Comparison of ENCODE assay signal across 25 mouse cellular contexts in genomic region chr5:75256186-75256585, GRCm38 (mm10).
DNase-seq lines count a peak whose midpoint lies in the region; ATAC-seq lines count a peak whose summit lies in the region.
"Had no signal": no experiment of that assay in that cellular context is flagged by ENCODE, and none has a peak within 500 bp of the region (broad histone marks: within the 10 kb centered on the region; RNA-seq: fewer than 3 reads in every experiment).

No protein-coding gene starts in this region.

- H3K36me3 ChIP-seq in hindbrain, embryonic 12.5 days: no peaks in the 10 kb centered on the region
- no peaks in the 10 kb centered on the region for H3K36me3 ChIP-seq in midbrain, embryonic 16.5 days (ENCODE audit: control insufficient read depth, insufficient read depth, low read length)
- H3K36me3 ChIP-seq: embryonic facial prominence, embryonic 15.5 days; forebrain, embryonic 10.5 days; G1E; heart, embryonic 15.5 days; hindbrain, embryonic 15.5 days had no signal

- H3K4me2 ChIP-seq in hindbrain, embryonic 12.5 days (replicated peaks): no peak overlapping the region
- no peak overlapping the region for H3K4me2 ChIP-seq in midbrain, embryonic 16.5 days (ENCODE audit: low read length)
- H3K4me2 ChIP-seq: embryonic facial prominence, embryonic 15.5 days; heart, embryonic 11.5 days; heart, embryonic 15.5 days; hindbrain, embryonic 15.5 days had no signal

- DNase-seq in embryo, embryonic 10 days (ENCODE audit: low spot score): peak; percentile 37
- DNase-seq in embryo, embryonic 9.5 days (ENCODE audit: extremely low spot score): no peak
- DNase-seq in kidney, adult 9 months: peak; percentile 26
- no peak for DNase-seq in kidney, adult 11 months
- DNase-seq in kidney, postnatal 14 days: peak; percentile 53
- DNase-seq in testis, postnatal 10 days (ENCODE audit: low spot score): peak; percentile 61
- DNase-seq: adrenal gland, adult 8-10 months; B cell, adult 2 months; cerebellum, adult 11 months; cerebellum, adult 8-10 months; cerebellum, postnatal 14 days; gastrocnemius, postnatal 36 days; heart, adult 18-20 months; heart, postnatal 14 days had no signal

- no peaks in the 10 kb centered on the region for H3K4me1 ChIP-seq in hindbrain, embryonic 12.5 days
- H3K4me1 ChIP-seq in midbrain, embryonic 16.5 days (ENCODE audit: control insufficient read depth, insufficient read depth, low read length): no peaks in the 10 kb centered on the region
- H3K4me1 ChIP-seq: embryonic facial prominence, embryonic 15.5 days; hindbrain, embryonic 15.5 days had no signal

- H3K4me3 ChIP-seq in hindbrain, embryonic 12.5 days: no peak overlapping the region
- H3K4me3 ChIP-seq in midbrain, embryonic 16.5 days (ENCODE audit: low read depth, low read length): no peak overlapping the region
- H3K4me3 ChIP-seq: embryonic facial prominence, embryonic 15.5 days; erythroblast, embryonic 14.5 days; forebrain, embryonic 10.5 days; heart, embryonic 15.5 days; hindbrain, embryonic 15.5 days had no signal

- H3K9ac ChIP-seq in hindbrain, embryonic 12.5 days: no peak overlapping the region
- no peak overlapping the region for H3K9ac ChIP-seq in midbrain, embryonic 16.5 days (ENCODE audit: low read depth, low read length)
- H3K9ac ChIP-seq: embryonic facial prominence, embryonic 15.5 days; heart, embryonic 15.5 days; hindbrain, embryonic 15.5 days had no signal

- H3K27ac ChIP-seq in hindbrain, embryonic 12.5 days: no peak overlapping the region
- no peak overlapping the region for H3K27ac ChIP-seq in midbrain, embryonic 16.5 days (ENCODE audit: low read length)
- H3K27ac ChIP-seq: embryonic facial prominence, embryonic 15.5 days; forebrain, embryonic 10.5 days; heart, embryonic 15.5 days; hindbrain, embryonic 15.5 days had no signal

- H3K27me3 ChIP-seq in hindbrain, embryonic 12.5 days: no peaks in the 10 kb centered on the region
- H3K27me3 ChIP-seq in midbrain, embryonic 16.5 days (ENCODE audit: control insufficient read depth, insufficient read depth, low read depth, low read length): no peaks in the 10 kb centered on the region
- H3K27me3 ChIP-seq: embryonic facial prominence, embryonic 15.5 days; heart, embryonic 15.5 days; hindbrain, embryonic 15.5 days had no signal

- 73% methylated on average over 4 of the region's 4 CpGs for WGBS in hindbrain, embryonic 12.5 days
- WGBS in midbrain, embryonic 16.5 days: 84% methylated on average over 4 of the region's 4 CpGs

- ATAC-seq in hindbrain, embryonic 12.5 days (ENCODE audit: low FRiP score): no peak
- no peak for ATAC-seq in midbrain, embryonic 16.5 days
- ATAC-seq: CD4-positive, CD25-positive, alpha-beta regulatory T cell, adult 4 months; forebrain, embryonic 14.5 days had no signal

- no peaks in the 10 kb centered on the region for H3K9me3 ChIP-seq in hindbrain, embryonic 12.5 days (replicated peaks)
- no peaks in the 10 kb centered on the region for H3K9me3 ChIP-seq in midbrain, embryonic 16.5 days (replicated peaks; ENCODE audit: control insufficient read depth, low read length, poor library complexity, severe bottlenecking)
- H3K9me3 ChIP-seq: embryonic facial prominence, embryonic 15.5 days; G1E; heart, embryonic 15.5 days; hindbrain, embryonic 15.5 days had no signal

Comparison
In these comparisons a context has a peak if more than half of its experiments do, and no peak if none do; other contexts are left out.
1. DNase-seq: peak in embryo, embryonic 10 days (single experiment), kidney, adult 9 months (single experiment), kidney, postnatal 14 days (single experiment) and testis, postnatal 10 days (single experiment); none in embryo, embryonic 9.5 days (single experiment) and kidney, adult 11 months (single experiment).